Mouse (Mus musculus) heart, embryonic 14.5 days (tissue): ENCODE results near the gene Smim23. TPM values are rescaled to one million over a fixed set of nuclear protein-coding genes. Genes with fewer than 3 reads are reported as not detected.

Experiments used
- ATAC-seq: fragments of 200-750 bp; cut with Nextera tagmentation; 2 replicates; pipeline ENCODE4 v1.8.0; 2017; ENCODE audit warnings: low read depth, moderate TSS enrichment; ENCODE audit not compliant: insufficient number of reproducible peaks, insufficient read depth, low FRiP score
- H3K27ac ChIP-seq, 2 experiments: fragments of 200-500 bp in 1 of 2; fragments of 300-500 bp in 1 of 2; sonication (generic) in 1 of 2; replicated peaks in 1 of 2; 2 replicates each; pipeline ENCODE4 v1.5.1; 2012 to 2014; ENCODE audit warnings: low read depth in 2 of 2, low read length in 2 of 2, control low read depth in 1 of 2, mild to moderate bottlenecking in 1 of 2, mixed read lengths in 1 of 2; ENCODE audit not compliant: control insufficient read depth in 1 of 2, insufficient read depth in 1 of 2
- H3K27me3 ChIP-seq: fragments of 300-500 bp; sonication (generic); 2 replicates; pipeline ENCODE4 v1.6.1; 2014; ENCODE audit warnings: mild to moderate bottlenecking, low read length, control low read depth; ENCODE audit not compliant: control insufficient read depth, insufficient read depth
- H3K36me3 ChIP-seq: fragments of 300-500 bp; sonication (generic); 2 replicates; pipeline ENCODE4 v1.6.1; 2014; ENCODE audit warnings: mild to moderate bottlenecking, control low read depth, low read length, mixed read lengths; ENCODE audit not compliant: control insufficient read depth, insufficient read depth
- H3K4me1 ChIP-seq, 2 experiments: fragments of 200-500 bp in 1 of 2; fragments of 300-500 bp in 1 of 2; sonication (generic) in 1 of 2; 2 replicates each; pipeline ENCODE4 v1.6.1; 2012 to 2014; ENCODE audit warnings: low read length in 2 of 2, control low read depth in 1 of 2, mixed read lengths in 1 of 2; ENCODE audit not compliant: control insufficient read depth in 2 of 2, insufficient read depth in 2 of 2
- H3K4me2 ChIP-seq: fragments of 300-500 bp; sonication (generic); 2 replicates; pipeline ENCODE4 v1.6.1; 2014; ENCODE audit warnings: mild to moderate bottlenecking, low read length
- H3K4me3 ChIP-seq, 2 experiments: fragments of 200-500 bp in 1 of 2; fragments of 300-500 bp in 1 of 2; sonication (generic) in 1 of 2; 2 replicates each; pipeline ENCODE4 v1.5.1; 2012 to 2014; ENCODE audit warnings: low read length in 2 of 2, mild to moderate bottlenecking in 2 of 2, control low read depth in 1 of 2, low read depth in 1 of 2, moderate library complexity in 1 of 2; ENCODE audit not compliant: control insufficient read depth in 1 of 2, insufficient read depth in 1 of 2
- H3K9ac ChIP-seq: fragments of 300-500 bp; sonication (generic); 2 replicates; pipeline ENCODE4 v1.6.1; 2014; ENCODE audit warnings: mild to moderate bottlenecking, low read length
- H3K9me3 ChIP-seq: fragments of 300-500 bp; sonication (generic); 2 replicates; pipeline ENCODE4 v1.6.1; 2016; ENCODE audit warnings: low read length, control low read depth; ENCODE audit not compliant: control insufficient read depth
- WGBS: fragments of 180-500 bp; shearing (Covaris S2); extraction: QIAGEN DNeasy Blood & Tissue Kit; methylation state at CpG from one replicate; pipeline ENCODE4 v1.1.7; 2014; 5-methylcytosine and 5-hydroxymethylcytosine counted together
- polyA plus RNA-seq: library from polyadenylated mRNA; unstranded; fragments of >200 nt; fragmentation: Nextera tagmentation; extraction: Ambion mirVana; gene quantifications from 2 replicates; pipeline ENCODE4 v1.2.1, GENCODE M21; 2014

Smim23 gene
- polyA plus RNA-seq, 1 experiment from 2014 or later = not detected

GRCm38 (mm10) chr11:32835022-32835421 lies 10.6 kb upstream of the Smim23 start:
- Histone ChIP-seq H3K9ac (no peak overlapping the region), H3K4me2 (no peak overlapping the region), H3K27ac (no peak overlapping the region), H3K36me3 (no peaks in the 10 kb centered on the region), H3K27me3 (no peaks in the 10 kb centered on the region; the same call in 1 of the 2 replicates), H3K4me1 (no peaks in the 10 kb centered on the region), H3K4me3 (no peak overlapping the region), H3K9me3 (peaks cover 5% of the 10 kb centered on the region)
- 41% methylated on average over 8 of the region's 8 CpGs for WGBS
- ATAC-seq = no peak

GRCm38 (mm10) chr11:32834367-32834918 lies 10.0 kb upstream of the Smim23 start:
- Histone ChIP-seq H3K4me3 (no peak overlapping the region), H3K4me1 (peaks cover under 1% of the 10 kb centered on the region in 2 experiments; a peak in 1 of 4 replicates), H3K9ac (no peak overlapping the region), H3K36me3 (no peaks in the 10 kb centered on the region), H3K27me3 (no peaks in the 10 kb centered on the region; the same call in 1 of the 2 replicates), H3K9me3 (peaks cover 5% of the 10 kb centered on the region), H3K27ac (no peak overlapping the region), H3K4me2 (no peak overlapping the region)
- ATAC-seq = no peak
- WGBS = 61% methylated on average over 13 of the region's 13 CpGs

- no peaks in the 10 kb centered on the region for H3K36me3 ChIP-seq
- no peak overlapping the region for H3K4me3 ChIP-seq
- 94% methylated on average over 12 of the region's 12 CpGs for WGBS
- H3K27me3 ChIP-seq = no peaks in the 10 kb centered on the region
- no peaks in the 10 kb centered on the region for H3K9me3 ChIP-seq
- H3K27ac ChIP-seq = no peak overlapping the region
- no peak overlapping the region for H3K9ac ChIP-seq
- no peak for ATAC-seq
- H3K4me1 ChIP-seq = peaks cover 4 to 10% of the 10 kb centered on the region in 2 experiments
- no peak overlapping the region for H3K4me2 ChIP-seq
Measured at GRCm38 (mm10) chr11:32817566-32817965, 6.8 kb downstream of the Smim23 start.

DNA sequence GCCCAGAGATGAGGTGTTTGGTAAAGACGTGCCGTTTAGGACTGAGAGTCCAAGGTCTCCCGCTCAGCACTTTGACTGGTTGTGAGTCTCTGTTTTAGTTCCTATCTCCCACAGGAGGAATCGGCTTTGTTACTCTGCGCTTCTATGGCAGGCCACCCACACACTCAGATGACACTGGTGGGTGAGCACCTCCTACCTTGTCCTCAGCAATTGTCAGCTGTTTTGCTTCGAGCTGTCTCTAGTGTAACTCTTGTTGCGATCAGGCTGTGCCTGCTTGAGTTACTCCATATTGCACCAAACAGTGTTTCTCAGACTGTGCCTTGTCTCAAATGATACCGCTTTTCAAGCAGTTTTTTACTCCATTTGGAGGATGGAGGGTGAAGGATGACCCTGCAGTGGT lies 10.1 kb downstream of the Smim23 start:
- Histone ChIP-seq H3K4me1 (no peaks in the 10 kb centered on the region), H3K36me3 (no peaks in the 10 kb centered on the region), H3K4me2 (no peak overlapping the region), H3K27ac (no peak overlapping the region), H3K4me3 (no peak overlapping the region), H3K27me3 (no peaks in the 10 kb centered on the region), H3K9ac (no peak overlapping the region), H3K9me3 (no peaks in the 10 kb centered on the region)
- WGBS = 85% methylated on average over 8 of the region's 8 CpGs
- ATAC-seq = no peak

GRCm38 (mm10) chr11:32809091-32809490 lies 15.3 kb downstream of the Smim23 start:
- H3K9ac ChIP-seq = no peak overlapping the region
- no peaks in the 10 kb centered on the region for H3K36me3 ChIP-seq
- no peaks in the 10 kb centered on the region for H3K9me3 ChIP-seq
- H3K27me3 ChIP-seq = no peaks in the 10 kb centered on the region
- WGBS = 55% methylated on average over 1 of the region's 1 CpGs
- ATAC-seq = no peak
- no peak overlapping the region for H3K4me2 ChIP-seq
- H3K27ac ChIP-seq = no peak overlapping the region
- H3K4me1 ChIP-seq = no peaks in the 10 kb centered on the region
- H3K4me3 ChIP-seq = no peak overlapping the region

DNA sequence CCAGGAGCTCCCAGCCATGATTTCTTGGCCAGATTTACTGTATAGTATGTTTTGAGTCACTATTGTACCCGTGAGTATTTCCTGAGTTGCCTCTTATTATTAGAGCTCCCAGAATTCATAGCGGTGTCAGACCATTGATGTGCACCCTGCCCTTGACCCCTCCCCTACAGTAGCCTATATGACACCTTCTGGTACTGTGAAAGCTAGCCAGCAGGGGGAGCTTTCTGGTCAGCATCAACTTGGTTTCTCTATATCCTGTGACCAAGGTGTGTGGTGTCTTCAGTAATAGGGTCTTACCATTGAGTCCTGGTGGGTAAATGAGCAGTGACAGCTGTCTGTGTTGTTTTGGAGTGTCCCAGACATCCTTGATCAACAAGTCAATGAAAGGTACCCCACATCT lies 18.4 kb downstream of the Smim23 start:
- H3K4me3 ChIP-seq = no peak overlapping the region
- 13% methylated on average over 2 of the region's 2 CpGs for WGBS
- H3K9me3 ChIP-seq = no peaks in the 10 kb centered on the region
- no peaks in the 10 kb centered on the region for H3K27me3 ChIP-seq
- H3K27ac ChIP-seq = no peak overlapping the region
- no peak overlapping the region for H3K4me2 ChIP-seq
- ATAC-seq = no peak
- no peak overlapping the region for H3K9ac ChIP-seq
- H3K4me1 ChIP-seq = no peaks in the 10 kb centered on the region
- H3K36me3 ChIP-seq = no peaks in the 10 kb centered on the region

DNA sequence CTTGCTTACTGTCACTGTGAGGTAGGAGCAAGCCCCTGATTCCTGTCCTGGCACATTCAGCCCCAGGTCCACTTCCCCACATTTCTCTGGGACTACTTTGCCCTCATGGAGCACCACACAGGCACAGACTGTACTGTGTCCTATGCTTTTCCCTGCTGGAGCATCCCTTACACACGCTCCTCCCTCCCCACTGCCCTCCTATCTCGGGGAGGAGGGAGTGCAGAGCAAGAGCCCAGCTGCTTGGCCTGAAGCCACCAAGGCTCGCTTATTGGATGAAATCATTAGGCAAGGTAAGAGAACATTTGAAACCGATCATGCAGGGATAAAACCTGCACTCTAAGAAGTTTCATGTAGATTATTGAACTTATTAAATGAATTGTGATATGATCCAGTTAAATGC lies 20.7 kb downstream of the Smim23 start:
- Histone ChIP-seq H3K36me3 (no peaks in the 10 kb centered on the region), H3K4me2 (no peak overlapping the region), H3K4me3 (no peak overlapping the region), H3K9ac (no peak overlapping the region), H3K27me3 (no peaks in the 10 kb centered on the region), H3K27ac (no peak overlapping the region), H3K9me3 (no peaks in the 10 kb centered on the region), H3K4me1 (no peaks in the 10 kb centered on the region)
- ATAC-seq = no peak
- WGBS = 35% methylated on average over 4 of the region's 4 CpGs

- Histone ChIP-seq H3K9me3 (no peaks in the 10 kb centered on the region), H3K27me3 (no peaks in the 10 kb centered on the region), H3K27ac (no peak overlapping the region), H3K4me2 (no peak overlapping the region), H3K36me3 (no peaks in the 10 kb centered on the region), H3K4me1 (no peaks in the 10 kb centered on the region), H3K4me3 (no peak overlapping the region), H3K9ac (no peak overlapping the region)
- ATAC-seq = no peak
- WGBS = 86% methylated on average over 6 of the region's 6 CpGs
Measured at GRCm38 (mm10) chr11:32801715-32802114, 22.7 kb downstream of the Smim23 start.
